Mouse (Mus musculus): Measurements from ENCODE around the gene Pygl. TPM values are rescaled to one million over a fixed set of nuclear protein-coding genes. Genes with fewer than 3 reads are reported as not detected.

Pygl gene
- 1 to 10 TPM in 1 of 3 experiments, under 1 TPM in 2; 0.16 to 1.1 (median 0.77) TPM for polyA plus RNA-seq (2017; shearing (Covaris generic))

GRCm38 (mm10) chr12:70231294-70231693 is at the start of gene Pygl:
Gene Pygl (minus strand): TSS chr12:70231488.
- ATAC-seq: no peak

GRCm38 (mm10) chr12:70280930-70281329 is 49.6 kb upstream of the Pygl start:
- ATAC-seq: no peak

- no peak for ATAC-seq
Observed at GRCm38 (mm10) chr12:70280381-70280780, 49.1 kb upstream of the Pygl start.

- ATAC-seq: no peak
Observed at GRCm38 (mm10) chr12:70277071-70277939, 46.0 kb upstream of the Pygl start.

- no peak for ATAC-seq
Observed at GRCm38 (mm10) chr12:70269724-70270123, 38.4 kb upstream of the Pygl start.

- ATAC-seq: no peak
Observed at GRCm38 (mm10) chr12:70267314-70267713, 36.0 kb upstream of the Pygl start.

- ATAC-seq: no peak
Observed at GRCm38 (mm10) chr12:70266494-70266931, 35.2 kb upstream of the Pygl start.

GRCm38 (mm10) chr12:70263721-70264120 is 32.4 kb upstream of the Pygl start:
- no peak for ATAC-seq

- no peak for ATAC-seq
Observed at GRCm38 (mm10) chr12:70262271-70262953, 31.1 kb upstream of the Pygl start.

GRCm38 (mm10) chr12:70251210-70251884 is 20.1 kb upstream of the Pygl start:
- ATAC-seq: no peak

- ATAC-seq: no peak
Observed at GRCm38 (mm10) chr12:70249616-70250157, 18.4 kb upstream of the Pygl start.

GRCm38 (mm10) chr12:70247683-70248474 is 16.6 kb upstream of the Pygl start:
- ATAC-seq: no peak

- ATAC-seq: no peak
Observed at GRCm38 (mm10) chr12:70242550-70242949, 11.3 kb upstream of the Pygl start.

- no peak for ATAC-seq
Observed at GRCm38 (mm10) chr12:70239741-70240140, 8.5 kb upstream of the Pygl start.

GRCm38 (mm10) chr12:70238604-70239003 is 7.3 kb upstream of the Pygl start:
- ATAC-seq: no peak

GRCm38 (mm10) chr12:70234938-70235484 is 3.7 kb upstream of the Pygl start:
- no peak for ATAC-seq

- peak; percentile 74 for ATAC-seq
Observed at GRCm38 (mm10) chr12:70234411-70234810, 3.1 kb upstream of the Pygl start.

- ATAC-seq: no peak
Observed at GRCm38 (mm10) chr12:70233637-70234315, 2.5 kb upstream of the Pygl start.

GRCm38 (mm10) chr12:70232020-70232544 is 794 bp upstream of the Pygl start:
- peak; percentile 92 for ATAC-seq

- no peak for ATAC-seq
Observed at GRCm38 (mm10) chr12:70228155-70228554, 3.1 kb downstream of the Pygl start.

Data from inflammation-experienced regulatory T-cells, adult 6 months (primary cell).